Mouse (Mus musculus): Measurements from ENCODE around the gene Adat3.
"Not testable (repeated sequence)": the region's sequence is repeated elsewhere in the genome, so short reads cannot be mapped to it uniquely, and the experiment has no call there.

The Adat3 gene

GRCm38 (mm10) chr10:80578131-80578750 is 24.4 kb upstream of the Adat3 start:
- DNase-seq (ENCODE audit: low read depth, low spot score): peak; percentile 75

- DNase-seq (ENCODE audit: low read depth, low spot score): peak; percentile 59
These were observed 23.8 kb upstream of the Adat3 start for GRCm38 (mm10) chr10:80578911-80579310.

- DNase-seq (ENCODE audit: low read depth, low spot score): no peak
These were observed 19.6 kb upstream of the Adat3 start for GRCm38 (mm10) chr10:80583047-80583446.

- no peak for DNase-seq (ENCODE audit: low read depth, low spot score)
These were observed 18.6 kb upstream of the Adat3 start for GRCm38 (mm10) chr10:80584045-80584488.

GRCm38 (mm10) chr10:80584642-80585552 is 17.8 kb upstream of the Adat3 start:
- DNase-seq (ENCODE audit: low read depth, low spot score): no peak

GRCm38 (mm10) chr10:80585581-80585980 is 17.1 kb upstream of the Adat3 start:
- no peak for DNase-seq (ENCODE audit: low read depth, low spot score)

- no peak for DNase-seq (ENCODE audit: low read depth, low spot score)
These were observed 16.0 kb upstream of the Adat3 start for GRCm38 (mm10) chr10:80586407-80587304.

GRCm38 (mm10) chr10:80587305-80587657 is 15.4 kb upstream of the Adat3 start:
- DNase-seq (ENCODE audit: low read depth, low spot score): no peak

- DNase-seq (ENCODE audit: low read depth, low spot score): no peak
These were observed 13.4 kb upstream of the Adat3 start for GRCm38 (mm10) chr10:80589127-80589878.

GRCm38 (mm10) chr10:80589879-80590854 is 12.5 kb upstream of the Adat3 start, which contains the start of gene Abhd17a:
Gene Abhd17a (minus strand): TSS chr10:80590341.
- DNase-seq (ENCODE audit: low read depth, low spot score): peak; percentile 98

GRCm38 (mm10) chr10:80596318-80596717 is 6.4 kb upstream of the Adat3 start:
- DNase-seq (ENCODE audit: low read depth, low spot score): no peak

GRCm38 (mm10) chr10:80603364-80603763 is 684 bp downstream of the Adat3 start:
- no peak for DNase-seq (ENCODE audit: low read depth, low spot score)

- no peak for DNase-seq (ENCODE audit: low read depth, low spot score)
These were observed 1.4 kb downstream of the Adat3 start for GRCm38 (mm10) chr10:80604001-80604509.

- no peak for DNase-seq (ENCODE audit: low read depth, low spot score)
These were observed 2.3 kb downstream of the Adat3 start for GRCm38 (mm10) chr10:80604988-80605387.

GRCm38 (mm10) chr10:80605721-80606120 is 3.0 kb downstream of the Adat3 start, which contains the start of gene Gm49322:
Gene Gm49322 (plus strand): TSS chr10:80606021.
- DNase-seq (ENCODE audit: low read depth, low spot score): not testable (repeated sequence)

- DNase-seq (ENCODE audit: low read depth, low spot score): no peak
These were observed 3.6 kb downstream of the Adat3 start for GRCm38 (mm10) chr10:80606306-80606705.

- DNase-seq (ENCODE audit: low read depth, low spot score): no peak
These were observed 4.2 kb downstream of the Adat3 start for GRCm38 (mm10) chr10:80606737-80607350.

GRCm38 (mm10) chr10:80608435-80608834 is 5.8 kb downstream of the Adat3 start:
- DNase-seq (ENCODE audit: low read depth, low spot score): no peak
